Mouse (Mus musculus) midbrain, embryonic 15.5 days (tissue): ENCODE data around the gene Gm20388. TPM values are rescaled to one million over a fixed set of nuclear protein-coding genes. Genes with fewer than 3 reads are reported as not detected.

Experiments
- ATAC-seq: fragments of 200-750 bp; cut with Nextera tagmentation; replicated peaks from 2 replicates; pipeline ENCODE4 v1.8.0; 2017; ENCODE audit warnings: moderate TSS enrichment
- H3K27ac ChIP-seq: fragments of 300-500 bp; sonication (generic); 2 replicates; pipeline ENCODE4 v1.5.1; 2015; ENCODE audit warnings: mild to moderate bottlenecking, inconsistent platforms
- H3K27me3 ChIP-seq: fragments of 300-500 bp; sonication (generic); replicated peaks from 2 replicates; pipeline ENCODE4 v1.6.1; 2015; ENCODE audit warnings: inconsistent platforms
- H3K36me3 ChIP-seq: fragments of 300-500 bp; sonication (generic); replicated peaks from 2 replicates; pipeline ENCODE4 v1.6.1; 2015; ENCODE audit warnings: inconsistent platforms
- H3K4me1 ChIP-seq: fragments of 300-500 bp; sonication (generic); 2 replicates; pipeline ENCODE4 v1.6.1; 2015; ENCODE audit warnings: inconsistent platforms
- H3K4me2 ChIP-seq: fragments of 300-500 bp; sonication (generic); 2 replicates; pipeline ENCODE4 v1.6.1; 2015; ENCODE audit warnings: inconsistent platforms, mild to moderate bottlenecking, moderate library complexity
- H3K4me3 ChIP-seq: fragments of 300-500 bp; sonication (generic); 2 replicates; pipeline ENCODE4 v1.5.1; 2015; ENCODE audit warnings: mild to moderate bottlenecking, inconsistent platforms
- H3K9ac ChIP-seq: fragments of 300-500 bp; sonication (generic); 2 replicates; pipeline ENCODE4 v1.6.1; 2015; ENCODE audit warnings: mild to moderate bottlenecking, inconsistent platforms
- H3K9me3 ChIP-seq: fragments of 300-500 bp; sonication (generic); 2 replicates; pipeline ENCODE4 v1.6.1; 2016; ENCODE audit warnings: inconsistent platforms
- WGBS: fragments of 180-500 bp; shearing (Covaris S2); methylation state at CpG from one replicate; pipeline ENCODE4 v1.1.7; 2015; ENCODE audit warnings: mixed read lengths; 5-methylcytosine and 5-hydroxymethylcytosine counted together
- polyA plus RNA-seq: library from polyadenylated mRNA; unstranded; fragments of >200 nt; fragmentation: Nextera tagmentation; extraction: Ambion mirVana; gene quantifications from 2 replicates; pipeline ENCODE4 v1.2.1, GENCODE M21; 2015

The Gm20388 gene
- polyA plus RNA-seq, 1 experiment from 2014 or later = 5.6 TPM

GRCm38 (mm10) chr8:122905346-122905745, 2994.7 kb downstream of the Gm20388 start:
- Histone ChIP-seq H3K4me3 (no peak overlapping the region), H3K9me3 (no peaks in the 10 kb centered on the region), H3K4me1 (peaks cover 8% of the 10 kb centered on the region; the same call in 1 of the 2 replicates), H3K9ac (no peak overlapping the region), H3K27me3 (no peaks in the 10 kb centered on the region), H3K4me2 (no peak overlapping the region), H3K36me3 (0 out of 2 replicates have a peak, but pooled peaks cover 6% of the 10 kb centered on the region), H3K27ac (no peak overlapping the region)
- 91% methylated on average over 4 of the region's 4 CpGs for WGBS
- no peak for ATAC-seq

- Histone ChIP-seq H3K4me1 (peaks cover 8% of the 10 kb centered on the region; the same call in 1 of the 2 replicates), H3K36me3 (0 out of 2 replicates have a peak, but pooled peaks cover 6% of the 10 kb centered on the region), H3K9ac (no peak overlapping the region), H3K4me2 (no peak overlapping the region), H3K27ac (0 out of 2 replicates have a peak overlapping the region, but pooled peaks have one; percentile 17), H3K27me3 (no peaks in the 10 kb centered on the region), H3K9me3 (no peaks in the 10 kb centered on the region), H3K4me3 (no peak overlapping the region)
- WGBS = 47% methylated on average over 6 of the region's 6 CpGs
- peak; percentile 83 for ATAC-seq
Observed at GRCm38 (mm10) chr8:122906463-122907021, 2995.9 kb downstream of the Gm20388 start.

- 86% methylated on average over 3 of the region's 3 CpGs for WGBS
- no peak for ATAC-seq
Observed at GRCm38 (mm10) chr8:122912150-122912549, 3001.5 kb downstream of the Gm20388 start.

GRCm38 (mm10) chr8:122912871-122913270, 3002.2 kb downstream of the Gm20388 start:
- Histone ChIP-seq H3K9ac (no peak overlapping the region), H3K27ac (no peak overlapping the region), H3K36me3 (0 out of 2 replicates have a peak, but pooled peaks cover under 1% of the 10 kb centered on the region), H3K4me2 (no peak overlapping the region), H3K4me1 (peaks cover 10% of the 10 kb centered on the region), H3K9me3 (no peaks in the 10 kb centered on the region), H3K4me3 (no peak overlapping the region), H3K27me3 (no peaks in the 10 kb centered on the region)
- no peak for ATAC-seq
- 85% methylated on average over 4 of the region's 4 CpGs for WGBS

More at GRCm38 (mm10) chr8:122912150-122912549, 3001.5 kb downstream of the Gm20388 start:
- Histone ChIP-seq H3K9me3 (no peaks in the 10 kb centered on the region), H3K9ac (no peak overlapping the region), H3K4me2 (no peak overlapping the region), H3K27ac (no peak overlapping the region), H3K4me1 (peaks cover 3% of the 10 kb centered on the region; the same call in 1 of the 2 replicates), H3K4me3 (no peak overlapping the region), H3K27me3 (no peaks in the 10 kb centered on the region), H3K36me3 (0 out of 2 replicates have a peak, but pooled peaks cover 6% of the 10 kb centered on the region)

- Histone ChIP-seq H3K4me1 (peaks cover 42% of the 10 kb centered on the region), H3K27me3 (no peaks in the 10 kb centered on the region), H3K27ac (no peak overlapping the region), H3K4me2 (no peak overlapping the region), H3K9me3 (no peaks in the 10 kb centered on the region), H3K36me3 (no peaks in the 10 kb centered on the region), H3K9ac (no peak overlapping the region), H3K4me3 (no peak overlapping the region)
- WGBS = 69% methylated on average over 3 of the region's 3 CpGs
- ATAC-seq = no peak
Observed at GRCm38 (mm10) chr8:122916766-122917165, 3006.1 kb downstream of the Gm20388 start.

GRCm38 (mm10) chr8:122917531-122918392, 3007.1 kb downstream of the Gm20388 start:
- no peak for ATAC-seq
- Histone ChIP-seq H3K4me2 (no peak overlapping the region), H3K9me3 (no peaks in the 10 kb centered on the region), H3K9ac (no peak overlapping the region), H3K4me3 (no peak overlapping the region), H3K27me3 (no peaks in the 10 kb centered on the region), H3K36me3 (no peaks in the 10 kb centered on the region), H3K4me1 (peaks cover 49% of the 10 kb centered on the region), H3K27ac (no peak overlapping the region)
- 60% methylated on average over 11 of the region's 11 CpGs for WGBS

GRCm38 (mm10) chr8:122918438-122919107, 3007.9 kb downstream of the Gm20388 start:
- ATAC-seq = no peak
- WGBS = 79% methylated on average over 7 of the region's 7 CpGs

GRCm38 (mm10) chr8:122920890-122921289, 3010.2 kb downstream of the Gm20388 start:
- H3K36me3 ChIP-seq = no peaks in the 10 kb centered on the region
- H3K4me3 ChIP-seq = no peak overlapping the region
- H3K9ac ChIP-seq = no peak overlapping the region
- 0 out of 2 replicates have a peak overlapping the region, but pooled peaks have one; percentile 3 for H3K4me2 ChIP-seq
- H3K9me3 ChIP-seq = no peaks in the 10 kb centered on the region
- peak overlapping the region; percentile 18 for H3K27ac ChIP-seq
- H3K4me1 ChIP-seq = peaks cover 52% of the 10 kb centered on the region
- WGBS = 44% methylated on average over 7 of the region's 7 CpGs
- peak; percentile 82; the same call in 1 of the 2 replicates for ATAC-seq
- no peaks in the 10 kb centered on the region for H3K27me3 ChIP-seq

More at GRCm38 (mm10) chr8:122918438-122919107, 3007.9 kb downstream of the Gm20388 start:
- Histone ChIP-seq H3K4me3 (no peak overlapping the region), H3K9ac (no peak overlapping the region), H3K27me3 (no peaks in the 10 kb centered on the region), H3K27ac (no peak overlapping the region), H3K36me3 (no peaks in the 10 kb centered on the region), H3K4me2 (no peak overlapping the region), H3K9me3 (no peaks in the 10 kb centered on the region), H3K4me1 (peaks cover 50% of the 10 kb centered on the region)

GRCm38 (mm10) chr8:122922945-122923344, 3012.3 kb downstream of the Gm20388 start:
- Histone ChIP-seq H3K27ac (no peak overlapping the region), H3K4me3 (no peak overlapping the region), H3K4me2 (no peak overlapping the region), H3K9me3 (no peaks in the 10 kb centered on the region), H3K9ac (no peak overlapping the region), H3K4me1 (peaks cover 45% of the 10 kb centered on the region), H3K36me3 (no peaks in the 10 kb centered on the region), H3K27me3 (no peaks in the 10 kb centered on the region)
- ATAC-seq = no peak
- 86% methylated on average over 3 of the region's 3 CpGs for WGBS

- no peak for ATAC-seq
- H3K27ac ChIP-seq = no peak overlapping the region
Observed at GRCm38 (mm10) chr8:122923431-122924090, 3012.9 kb downstream of the Gm20388 start.

GRCm38 (mm10) chr8:122924091-122924490, 3013.4 kb downstream of the Gm20388 start:
- no peak for ATAC-seq
- Histone ChIP-seq H3K27ac (no peak overlapping the region), H3K36me3 (no peaks in the 10 kb centered on the region), H3K9ac (no peak overlapping the region), H3K4me3 (no peak overlapping the region), H3K9me3 (no peaks in the 10 kb centered on the region), H3K4me2 (no peak overlapping the region), H3K27me3 (no peaks in the 10 kb centered on the region), H3K4me1 (peaks cover 33% of the 10 kb centered on the region)
- WGBS = 77% methylated on average over 6 of the region's 6 CpGs

More at GRCm38 (mm10) chr8:122923431-122924090, 3012.9 kb downstream of the Gm20388 start:
- H3K4me3 ChIP-seq = no peak overlapping the region
- 62% methylated on average over 7 of the region's 7 CpGs for WGBS
- H3K27me3 ChIP-seq = no peaks in the 10 kb centered on the region
- H3K9me3 ChIP-seq = no peaks in the 10 kb centered on the region
- H3K4me1 ChIP-seq = peaks cover 39% of the 10 kb centered on the region
- H3K9ac ChIP-seq = no peak overlapping the region
- no peaks in the 10 kb centered on the region for H3K36me3 ChIP-seq
- H3K4me2 ChIP-seq = no peak overlapping the region
